Mouse (Mus musculus) lung, adult 18-20 months (tissue): ENCODE data around the gene Dnajc3.
"Not testable (repeated sequence)": the region's sequence is repeated elsewhere in the genome, so short reads cannot be mapped to it uniquely, and the experiment has no call there.

ENCODE experiments used
- DNase-seq, 2 experiments: peaks; one replicate each; pipeline ENCODE4 v3.0.0; 2022; ENCODE audit warnings: mixed read lengths in 2 of 2

The Dnajc3 gene

DNA sequence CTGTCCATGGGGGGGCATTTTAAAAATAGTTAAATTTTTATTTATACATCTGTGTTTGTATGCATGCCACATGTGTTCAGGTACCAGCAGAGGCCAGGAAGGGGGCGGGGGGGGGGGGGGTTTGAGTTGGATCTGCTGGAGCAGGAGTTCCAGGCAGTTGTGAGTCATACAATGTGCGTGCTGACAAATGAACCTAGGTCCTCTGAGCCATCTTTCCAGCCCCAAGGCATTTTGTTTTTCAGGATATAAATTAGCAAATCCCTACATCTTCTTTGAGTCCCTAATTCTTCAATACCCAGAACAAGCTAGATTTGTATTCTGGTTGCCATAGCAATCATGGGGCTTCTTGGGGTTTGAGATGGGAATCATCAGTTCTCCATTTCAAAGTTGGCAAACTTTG, 6.6 kb upstream of the Dnajc3 start:
- no peak for DNase-seq

DNA sequence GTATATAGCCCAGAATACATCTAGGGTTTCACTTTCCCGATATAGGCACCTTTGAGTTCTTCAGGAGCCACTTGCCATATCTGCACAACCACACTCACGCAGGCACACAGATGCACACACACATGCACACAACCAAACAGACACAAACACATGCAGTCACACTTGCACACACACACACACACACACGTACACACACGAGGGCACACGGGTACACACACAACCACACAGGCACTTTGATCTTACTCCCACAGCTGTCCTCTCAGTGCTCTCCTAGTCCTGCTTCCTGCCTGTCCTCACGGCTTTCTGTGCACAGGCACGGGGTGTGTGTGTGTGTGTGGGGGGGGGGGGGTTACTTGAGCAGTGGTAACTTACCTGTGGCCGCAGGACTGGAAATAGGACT, 4.8 kb upstream of the Dnajc3 start:
- DNase-seq, result no peak

DNA sequence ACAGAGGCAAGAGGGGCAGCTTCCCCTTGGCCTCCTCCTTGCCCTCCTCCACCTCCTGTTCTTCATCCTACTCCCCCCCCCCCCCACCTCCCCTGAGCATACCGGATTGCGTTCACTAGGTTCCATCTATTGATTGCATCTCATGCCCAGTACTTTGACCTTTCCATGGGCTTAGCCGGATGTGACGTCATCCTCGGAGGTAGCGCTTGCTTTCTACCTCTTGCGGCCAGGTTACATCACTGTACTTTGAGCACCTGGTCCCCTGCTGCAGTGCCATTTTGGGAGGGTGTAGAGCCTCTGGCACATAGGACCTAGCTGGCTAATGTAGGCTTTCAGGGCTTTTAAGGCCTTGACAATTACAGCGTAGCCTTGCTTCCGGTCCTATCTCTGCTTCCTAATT, 3.1 kb upstream of the Dnajc3 start:
- DNase-seq, result no peak

DNA sequence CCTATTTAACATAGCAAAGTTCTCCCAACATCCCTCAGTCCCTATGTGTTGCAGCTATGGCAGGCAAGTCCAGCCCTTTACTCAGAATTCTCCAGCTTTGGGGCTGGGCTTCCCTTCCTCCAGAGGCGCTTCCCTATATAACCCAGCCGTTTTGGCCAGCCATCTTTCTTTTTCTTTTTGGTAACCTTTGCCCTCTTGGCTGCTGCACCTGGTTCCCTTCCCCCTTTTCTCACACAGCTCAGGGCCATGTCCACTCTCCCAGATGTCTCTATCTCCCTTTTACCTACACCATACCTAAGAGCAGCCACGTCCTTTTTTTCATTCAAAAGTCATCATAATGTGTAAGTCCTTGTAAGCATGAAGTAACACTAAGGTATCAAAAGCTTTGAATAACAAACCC, 1.5 kb upstream of the Dnajc3 start:
- no peak for DNase-seq

DNA sequence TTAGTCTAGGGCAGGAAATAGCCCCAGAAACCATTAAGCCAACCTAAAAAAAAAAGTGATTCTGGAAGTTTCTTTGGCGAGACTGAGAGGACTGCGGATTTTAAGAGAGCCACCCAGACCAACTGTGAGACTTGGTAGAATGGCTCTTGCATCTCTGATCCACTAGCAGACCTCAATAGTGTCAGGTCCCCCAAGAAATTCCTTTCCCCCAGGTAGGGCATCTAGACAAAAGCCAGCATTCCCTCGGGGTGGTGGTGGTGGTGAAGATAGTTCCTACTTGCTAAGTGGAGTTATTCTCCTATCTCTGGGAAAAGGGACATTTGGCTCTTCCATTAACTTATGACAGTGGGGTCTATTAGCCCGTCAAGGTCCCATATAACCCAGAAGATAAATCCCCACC, 824 bp upstream of the Dnajc3 start:
- DNase-seq, result no peak

DNA sequence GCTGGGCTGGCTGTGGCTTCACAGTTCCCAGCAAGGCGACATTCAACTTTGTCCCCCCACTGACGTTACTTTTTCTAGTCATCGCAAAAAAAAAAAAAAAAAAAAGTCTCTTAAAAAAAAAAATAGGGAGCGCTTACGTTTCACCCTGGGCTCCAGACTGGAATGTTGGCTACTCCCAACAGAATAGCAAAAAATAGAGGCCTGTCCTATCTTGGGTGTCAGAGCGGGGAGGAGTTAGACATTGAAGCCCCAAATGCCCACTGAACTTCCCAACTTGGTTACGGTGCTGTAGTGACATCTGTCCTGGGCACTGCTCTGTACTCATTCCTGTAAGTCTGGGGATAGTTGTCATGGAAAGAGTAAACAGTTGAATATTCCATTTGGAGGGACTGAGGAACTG, 775 bp downstream of the Dnajc3 start:
- DNase-seq, result peak; percentile 6 to 50

DNA sequence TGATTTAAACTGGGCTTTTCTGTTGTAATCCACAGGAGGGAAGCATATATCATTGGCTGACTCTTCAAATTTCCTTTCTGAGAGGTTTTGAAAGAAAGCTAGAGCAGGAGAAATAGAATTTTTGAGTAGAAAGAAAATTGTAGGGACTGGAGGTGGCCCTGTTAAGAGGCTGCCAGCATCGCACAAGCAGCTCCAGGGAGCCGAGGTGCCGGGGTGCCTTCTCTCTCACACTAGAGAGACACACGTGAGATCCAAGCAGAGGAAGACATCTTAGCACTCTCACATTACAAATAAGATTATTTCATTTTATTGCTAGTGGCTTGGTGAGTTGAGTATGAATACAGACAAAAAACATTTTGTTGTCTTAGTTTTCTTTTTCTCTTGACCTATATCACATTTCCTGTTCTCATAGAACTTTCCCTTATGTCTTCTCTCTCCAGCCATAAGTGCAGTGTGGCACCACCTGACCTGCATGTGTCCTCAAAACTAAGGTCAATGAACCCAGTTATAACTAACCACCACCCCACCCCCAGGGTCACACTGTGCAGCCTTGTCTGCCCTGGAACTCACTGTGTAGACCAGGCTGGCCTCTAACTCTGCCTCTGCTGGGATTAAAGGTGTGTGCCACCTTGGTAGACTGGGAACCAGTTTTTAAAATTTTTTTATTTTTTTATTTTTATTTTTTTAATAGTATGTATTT, 3.2 kb downstream of the Dnajc3 start:
- DNase-seq, result no peak

DNA sequence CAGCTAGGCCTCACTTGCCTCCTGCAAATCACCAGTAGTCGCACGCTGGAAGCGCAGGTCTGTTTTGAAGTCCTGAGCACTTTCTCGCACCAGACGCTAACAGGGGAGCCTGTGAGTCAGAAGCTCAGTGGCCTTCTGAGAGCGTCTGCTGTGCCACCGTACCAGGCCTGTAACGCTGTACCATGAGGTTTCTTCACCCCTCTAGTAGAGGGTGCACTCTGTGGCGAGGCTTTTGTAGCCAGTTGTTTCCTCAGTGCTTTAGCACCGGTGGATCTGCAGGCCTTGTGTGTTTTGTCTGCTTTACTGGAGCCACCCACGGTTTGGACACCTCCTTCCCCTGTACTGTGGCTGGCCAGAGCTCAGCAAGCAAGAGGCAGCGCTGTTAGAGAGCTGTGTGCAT, 4.3 kb downstream of the Dnajc3 start:
- DNase-seq, result no peak

DNA sequence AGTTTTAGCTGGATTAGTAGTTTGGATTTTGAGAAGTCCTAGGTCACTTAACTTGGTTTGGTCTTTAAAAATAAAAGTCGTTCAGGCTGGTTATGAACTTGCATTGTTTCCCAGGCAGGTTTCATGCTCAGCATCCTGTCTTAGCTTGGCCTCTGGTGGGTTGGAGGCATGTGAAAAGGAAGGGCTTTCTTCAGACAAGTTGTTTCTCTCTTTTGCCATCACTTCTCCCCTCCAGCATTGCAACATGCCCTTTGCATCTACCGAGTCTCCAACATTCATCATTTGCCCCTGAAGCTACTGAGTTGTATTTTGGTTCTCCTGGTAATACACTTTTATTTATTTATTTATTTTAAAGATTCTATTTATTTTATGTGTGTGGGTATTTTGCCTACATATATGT, 6.9 kb downstream of the Dnajc3 start:
- no peak for DNase-seq

DNA sequence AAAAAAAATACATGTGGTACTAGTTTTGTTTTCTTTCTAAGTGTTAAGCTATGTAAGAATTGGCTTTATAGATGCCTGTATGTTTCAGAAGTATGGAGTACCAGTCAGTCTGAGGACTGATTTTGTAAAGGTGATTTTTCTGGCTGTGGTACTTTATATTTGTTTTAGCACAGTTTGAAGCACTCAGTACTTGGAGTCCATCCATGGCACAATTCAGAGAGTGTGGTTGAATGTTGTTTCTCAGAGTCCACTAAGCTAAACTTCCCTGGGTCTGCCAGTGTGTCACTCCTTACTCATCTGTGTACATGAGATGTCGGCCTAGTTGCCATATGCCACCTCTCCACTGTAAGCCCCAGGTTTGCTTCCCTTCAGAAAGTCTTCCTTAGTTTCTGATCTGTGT, 11.1 kb downstream of the Dnajc3 start:
- peak in 1 of 2 experiments; percentile 42 for DNase-seq

DNA sequence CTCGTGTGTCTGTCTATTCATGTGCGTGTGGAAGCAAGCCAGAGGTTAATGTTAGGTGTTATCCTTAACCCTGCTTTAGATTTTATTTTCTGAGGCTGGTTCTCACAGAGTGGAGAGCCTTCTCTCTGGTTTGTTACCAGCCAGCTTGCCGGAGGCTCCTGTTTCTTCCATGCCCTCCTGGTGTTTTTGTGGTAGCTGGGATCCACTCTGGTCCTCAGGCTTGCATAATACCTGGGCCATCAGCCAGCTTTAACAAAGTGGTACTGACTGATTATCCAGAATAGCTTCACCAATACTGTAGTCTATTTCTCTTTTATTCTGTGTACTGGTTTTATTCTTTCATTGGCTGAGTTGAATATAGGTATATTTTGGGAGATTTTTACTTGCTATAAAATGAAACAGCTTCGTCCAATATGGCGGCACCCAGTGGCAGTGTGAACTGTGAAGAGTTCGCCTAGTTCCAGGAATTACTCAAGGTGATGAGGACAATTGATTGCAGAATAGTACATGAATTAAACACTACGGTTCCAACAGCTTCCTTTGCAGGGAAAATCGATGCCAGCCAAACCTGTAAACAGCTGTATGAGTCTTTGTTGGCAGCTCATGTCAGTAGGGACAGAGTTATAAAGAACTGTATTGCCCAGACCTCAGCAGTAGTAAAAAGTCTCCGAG, 14.3 kb downstream of the Dnajc3 start:
- peak; percentile 45 to 69 for DNase-seq

DNA sequence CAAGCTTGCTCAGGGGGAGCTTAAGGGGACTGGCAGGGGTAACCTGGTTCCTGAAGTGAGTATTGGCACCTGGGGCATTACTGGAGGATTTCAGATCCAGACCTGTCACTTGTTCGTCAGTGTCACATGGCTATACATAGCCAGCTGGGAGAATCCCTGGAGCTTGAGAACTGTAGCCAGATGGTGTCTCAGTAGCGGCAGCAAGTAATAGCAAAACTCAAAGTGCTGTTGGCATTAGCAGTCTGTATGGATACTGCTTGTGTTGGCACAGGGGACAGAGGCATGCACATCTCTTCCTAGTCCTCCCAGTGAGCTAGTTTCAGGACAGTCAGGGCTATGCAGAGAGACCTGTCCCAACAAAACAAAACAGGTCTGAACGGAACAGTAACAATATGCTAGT, 20.2 kb downstream of the Dnajc3 start:
- no peak for DNase-seq

DNA sequence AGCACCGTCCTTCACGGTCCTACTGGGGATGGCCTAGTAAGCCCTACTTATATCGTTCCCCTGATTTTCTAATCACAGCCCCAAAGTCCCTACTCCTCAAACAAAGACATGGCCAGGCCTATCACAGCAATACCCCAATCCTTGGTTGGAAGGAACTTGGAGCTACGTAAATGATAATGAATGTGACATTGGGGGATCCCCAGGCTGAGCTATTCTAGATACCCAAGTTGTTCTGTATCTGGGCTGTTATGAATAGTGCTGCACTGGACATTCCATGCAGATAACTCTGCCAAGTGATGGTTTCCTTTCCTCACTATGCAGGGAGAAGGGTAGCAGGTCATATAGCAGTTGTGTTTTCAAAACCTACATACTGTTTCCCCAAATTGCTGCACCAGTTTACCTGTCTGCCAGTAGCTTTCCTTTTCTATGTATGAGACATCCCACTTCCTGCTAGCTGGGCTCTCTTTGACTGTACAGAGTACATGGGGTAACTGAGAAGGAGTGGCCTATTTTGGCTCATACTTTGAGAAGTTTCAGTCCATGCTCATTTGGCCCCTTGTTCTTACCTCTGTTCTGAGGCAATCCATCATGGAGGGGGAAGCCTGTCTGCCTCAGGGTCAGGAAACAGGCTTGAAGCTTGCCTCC, 27.7 kb downstream of the Dnajc3 start:
- DNase-seq, result no peak

DNA sequence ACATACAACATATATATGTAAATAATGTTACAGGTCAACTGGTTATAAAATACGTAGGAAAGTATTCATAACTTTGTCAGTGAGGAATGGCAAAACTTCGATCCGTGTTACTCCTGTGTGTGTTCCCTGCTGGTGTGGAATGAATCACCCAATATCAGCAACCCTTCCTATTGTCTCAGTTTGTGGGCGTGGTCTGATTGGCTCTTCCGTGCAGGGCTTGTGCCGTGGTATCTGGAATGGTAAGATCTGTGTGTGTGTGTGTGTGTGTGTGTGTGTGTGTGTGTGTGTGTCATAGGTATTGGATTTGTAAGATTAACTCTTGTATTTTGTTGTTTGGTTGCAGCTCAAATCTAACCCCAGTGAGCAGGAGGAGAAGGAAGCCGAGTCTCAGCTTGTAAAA, 29.9 kb downstream of the Dnajc3 start:
- no peak for DNase-seq

DNA sequence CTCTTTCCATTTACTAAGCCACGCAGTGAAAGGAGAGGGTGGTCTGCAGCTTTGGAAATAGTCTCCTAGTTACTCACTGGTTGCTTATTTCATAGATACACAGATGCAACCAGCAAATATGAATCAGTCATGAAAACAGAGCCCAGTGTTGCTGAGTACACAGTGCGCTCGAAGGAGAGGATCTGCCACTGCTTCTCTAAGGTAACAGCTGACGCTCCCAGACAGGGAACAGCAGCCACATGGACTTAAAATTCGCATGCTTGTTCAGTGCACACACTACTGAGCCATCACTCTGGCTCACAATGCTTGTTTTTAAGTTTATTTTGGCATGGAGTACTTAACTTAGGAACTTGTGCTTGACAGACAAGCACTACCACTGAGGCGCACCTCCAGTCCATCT, 34.5 kb downstream of the Dnajc3 start:
- no peak for DNase-seq

DNA sequence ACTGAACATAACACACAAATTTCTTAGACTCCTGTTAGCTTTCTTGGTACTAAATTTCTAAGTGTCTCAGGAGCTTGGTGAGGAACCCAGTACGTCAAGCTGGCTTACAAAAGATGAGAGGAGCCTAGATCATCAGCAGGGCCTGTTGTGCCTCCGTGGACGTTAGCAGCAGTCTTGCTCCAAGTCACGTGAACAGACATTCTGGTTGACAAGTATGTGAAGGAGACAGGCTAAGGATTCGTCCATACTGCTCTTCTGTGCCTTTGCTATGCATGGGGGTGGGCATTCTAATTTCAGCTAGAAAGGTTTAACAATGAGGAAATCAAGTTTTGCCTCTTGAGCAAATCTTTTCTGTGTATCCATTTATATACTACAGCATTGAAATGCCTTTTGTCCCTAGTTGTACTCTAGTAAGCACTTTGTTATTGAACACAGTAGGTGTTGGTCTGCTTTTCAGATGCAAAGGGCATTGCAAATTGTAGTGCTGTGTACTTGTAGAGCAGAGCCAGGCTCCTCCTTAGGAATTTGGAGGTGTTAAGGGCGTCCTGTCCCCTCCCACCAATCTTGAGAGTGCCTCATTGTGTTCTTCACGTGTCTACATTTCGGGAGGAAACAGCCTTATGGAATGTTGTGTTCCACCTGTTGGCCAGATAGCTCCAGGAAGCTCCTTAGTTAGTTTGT, 39.5 kb downstream of the Dnajc3 start:
- DNase-seq, result no peak

DNA sequence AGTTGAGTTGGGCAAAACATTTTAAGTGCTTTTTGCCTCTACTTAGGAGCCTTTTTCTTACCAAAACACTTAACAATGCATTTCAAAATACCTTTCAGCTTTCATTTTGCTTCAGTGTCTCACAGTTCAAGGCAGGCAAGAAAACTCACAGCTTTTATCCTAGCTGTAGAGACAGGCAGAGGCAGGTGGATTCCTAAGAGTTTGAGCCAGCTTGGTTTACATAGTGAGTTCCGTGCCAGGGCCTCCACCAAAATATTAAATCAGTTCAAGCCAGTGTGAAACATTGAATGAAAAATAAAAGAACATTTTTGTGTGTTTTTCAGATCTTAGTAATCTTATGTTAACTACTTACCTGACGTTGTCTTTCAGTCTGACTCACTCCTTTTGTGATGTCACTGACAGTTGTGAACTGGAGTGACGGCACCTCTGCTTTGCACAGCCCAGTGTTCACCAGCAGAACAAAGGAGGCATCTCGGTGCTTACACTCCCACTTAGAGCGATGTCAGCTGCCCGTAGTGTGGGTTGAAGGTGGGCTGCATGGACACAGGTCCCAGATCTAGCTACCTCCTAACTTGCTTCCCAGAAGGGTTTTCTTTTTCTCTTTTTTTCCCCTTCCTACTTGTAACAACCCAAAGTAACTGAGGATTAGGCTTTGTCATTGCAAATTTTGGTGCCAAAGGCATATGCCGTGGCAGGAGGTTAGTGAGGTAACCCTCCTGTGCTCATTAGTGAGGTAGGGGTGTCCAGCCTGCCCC, 42.0 kb downstream of the Dnajc3 start:
- DNase-seq, result no peak

DNA sequence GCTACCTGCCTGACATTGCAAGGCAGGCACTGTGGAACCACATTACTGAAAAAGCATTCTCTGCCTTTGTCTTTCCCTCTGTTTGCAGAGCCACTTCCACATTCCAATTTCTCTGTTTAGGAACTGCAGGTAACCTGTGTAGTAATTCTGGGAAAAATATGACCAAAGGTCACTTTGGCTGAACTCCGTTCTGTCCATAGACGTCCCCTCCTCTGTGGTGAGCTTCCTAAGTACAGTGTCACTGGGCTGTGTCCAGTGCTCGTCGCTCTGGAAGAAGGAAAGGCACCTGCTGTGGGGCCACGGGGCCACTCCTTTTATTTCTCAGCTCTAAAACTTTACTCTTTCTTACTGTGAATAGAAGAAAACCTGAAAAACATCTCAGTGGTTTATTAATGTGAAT, 42.6 kb downstream of the Dnajc3 start:
- DNase-seq, result no peak

DNA sequence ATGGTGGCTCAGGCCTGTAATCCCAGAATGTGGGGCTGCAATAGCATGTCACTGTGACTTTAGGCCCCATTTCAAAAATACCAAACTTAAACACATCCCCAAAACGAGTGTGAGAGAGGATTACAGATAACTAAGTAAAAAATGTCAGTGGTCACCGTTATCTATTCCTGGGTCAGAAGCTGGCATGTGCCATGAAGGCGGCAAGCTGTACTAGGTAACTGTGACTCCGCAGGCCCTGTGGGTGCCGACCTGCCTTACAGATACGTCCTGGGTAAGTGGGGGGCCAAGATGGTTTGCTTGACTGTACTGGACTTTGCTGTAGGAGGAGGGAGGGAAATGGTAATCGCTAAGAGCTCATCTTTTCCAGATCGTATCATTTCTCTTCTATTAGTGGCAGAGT, 43.1 kb downstream of the Dnajc3 start:
- no peak for DNase-seq

DNA sequence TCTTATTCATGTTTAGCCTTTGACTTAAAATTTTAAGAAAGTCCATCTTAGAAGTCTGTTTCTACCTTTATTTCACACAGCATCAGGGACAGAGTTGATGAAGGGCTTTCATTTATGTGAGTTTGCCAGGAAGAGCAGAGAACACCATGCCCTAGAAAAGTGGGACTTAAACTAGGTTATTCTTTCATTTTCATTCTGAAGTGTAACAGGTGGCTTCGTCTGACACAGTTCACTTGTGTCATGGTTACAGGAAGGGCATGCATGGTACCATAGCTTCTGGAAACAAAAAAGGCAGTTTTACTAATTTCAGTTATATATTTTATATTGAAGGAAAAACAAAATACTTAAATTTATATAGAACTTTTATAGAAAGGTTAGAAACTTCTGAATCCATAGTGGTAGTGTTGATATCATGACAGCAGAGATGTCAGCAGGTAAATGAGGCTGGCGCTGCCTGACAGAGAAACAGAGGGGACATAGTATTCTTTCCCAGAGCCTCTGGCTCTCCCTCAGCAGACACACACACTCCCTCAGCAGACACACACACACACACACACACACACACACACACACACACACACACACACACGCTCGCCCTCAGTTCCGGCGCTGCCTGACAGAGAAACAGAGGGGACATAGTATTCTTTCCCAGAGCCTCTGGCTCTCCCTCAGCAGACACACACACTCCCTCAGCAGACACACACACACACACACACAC, 44.1 kb downstream of the Dnajc3 start:
- not testable (repeated sequence) for DNase-seq

DNA sequence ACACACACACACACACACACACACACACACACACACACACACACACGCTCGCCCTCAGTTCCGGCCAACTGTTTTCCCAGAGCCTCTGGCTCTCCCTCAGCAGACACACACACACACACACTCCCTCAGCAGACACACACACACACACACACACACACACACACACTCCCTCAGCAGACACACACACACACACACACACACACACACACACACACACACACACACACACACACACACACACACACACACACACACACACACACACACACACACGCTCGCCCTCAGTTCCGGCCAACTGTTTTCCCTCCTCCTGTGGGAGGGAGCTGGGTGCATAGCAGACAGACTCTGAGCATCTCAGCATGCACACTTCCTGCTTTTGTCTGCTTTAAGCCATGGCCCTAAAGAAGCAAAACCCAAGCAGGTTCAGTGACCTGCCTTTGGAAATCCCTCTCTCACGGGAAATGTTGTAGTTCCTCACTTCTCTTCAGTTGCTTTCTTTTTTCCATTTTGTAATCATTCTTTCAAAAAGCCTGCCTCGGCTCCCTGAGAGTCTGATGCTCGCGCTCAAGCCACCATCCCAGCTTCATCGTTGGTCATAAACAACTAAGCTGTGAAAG, 44.8 kb downstream of the Dnajc3 start:
- DNase-seq, result not testable (repeated sequence)

DNA sequence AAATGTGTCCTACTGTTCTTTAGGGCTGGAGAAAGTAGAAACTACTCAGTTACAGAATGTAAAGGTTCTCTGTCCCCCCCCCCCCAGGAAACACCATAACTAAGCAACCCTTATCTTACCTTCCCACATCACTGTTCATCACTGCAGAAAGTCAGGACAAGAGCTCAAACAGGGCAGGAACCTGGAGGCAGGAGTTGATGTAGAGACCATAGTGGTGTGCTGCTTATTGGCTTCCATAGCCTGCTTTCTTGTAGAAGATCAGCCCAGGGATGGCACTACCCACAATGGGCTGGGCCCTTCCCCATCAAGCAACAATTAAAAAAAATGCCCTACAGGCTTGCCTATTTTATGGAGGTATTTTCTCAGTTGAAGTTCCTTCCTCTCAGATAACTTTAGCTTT, 45.6 kb downstream of the Dnajc3 start:
- DNase-seq, result no peak
